Mouse (Mus musculus): ENCODE results near the gene Rasgrp2. TPM values are rescaled to one million over a fixed set of nuclear protein-coding genes. Genes with fewer than 3 reads are reported as not detected.

The Rasgrp2 gene
- polyA plus RNA-seq, 1 experiment, result 53.1 TPM

GRCm38 (mm10) chr19:6422014-6422413 is 22.9 kb downstream of the Rasgrp2 start:
- DNase-seq (ENCODE audit: low read depth), result no peak
- TF ChIP-seq CTCF (IDR thresholded peaks at IDR 0.05; ENCODE audit: borderline replicate concordance, extremely low read depth, insufficient read depth, insufficient read length), result no peak

- TF ChIP-seq CTCF (IDR thresholded peaks at IDR 0.05; ENCODE audit: borderline replicate concordance, extremely low read depth, insufficient read depth, insufficient read length), result no peak
- TF ChIP-seq POLR2A (IDR thresholded peaks at IDR 0.05; ENCODE audit: borderline replicate concordance, extremely low read depth, insufficient read depth, insufficient read length, poor library complexity, severe bottlenecking), result no peak
- no peak for DNase-seq (ENCODE audit: low read depth)
Measured at GRCm38 (mm10) chr19:6423241-6423640, 24.1 kb downstream of the Rasgrp2 start.

GRCm38 (mm10) chr19:6424137-6424881 is 25.2 kb downstream of the Rasgrp2 start:
- no peak for DNase-seq (ENCODE audit: low read depth)
- TF ChIP-seq POLR2A (IDR thresholded peaks at IDR 0.05; ENCODE audit: borderline replicate concordance, extremely low read depth, insufficient read depth, insufficient read length, poor library complexity, severe bottlenecking) (no peak), CTCF (IDR thresholded peaks at IDR 0.05; ENCODE audit: borderline replicate concordance, extremely low read depth, insufficient read depth, insufficient read length) (no peak)

GRCm38 (mm10) chr19:6425595-6425994 is 26.5 kb downstream of the Rasgrp2 start:
- DNase-seq (ENCODE audit: low read depth), result peak; percentile 86

GRCm38 (mm10) chr19:6426703-6427500 is 27.8 kb downstream of the Rasgrp2 start:
- TF ChIP-seq CTCF (IDR thresholded peaks at IDR 0.05; ENCODE audit: borderline replicate concordance, extremely low read depth, insufficient read depth, insufficient read length), result no peak
- no peak for TF ChIP-seq POLR2A (IDR thresholded peaks at IDR 0.05; ENCODE audit: borderline replicate concordance, extremely low read depth, insufficient read depth, insufficient read length, poor library complexity, severe bottlenecking)
- peak; percentile 81 for DNase-seq (ENCODE audit: low read depth)

More at GRCm38 (mm10) chr19:6425595-6425994, 26.5 kb downstream of the Rasgrp2 start:
- no peak for TF ChIP-seq CTCF (IDR thresholded peaks at IDR 0.05; ENCODE audit: borderline replicate concordance, extremely low read depth, insufficient read depth, insufficient read length)
- no peak for TF ChIP-seq POLR2A (IDR thresholded peaks at IDR 0.05; ENCODE audit: borderline replicate concordance, extremely low read depth, insufficient read depth, insufficient read length, poor library complexity, severe bottlenecking)

- no peak for TF ChIP-seq CTCF (IDR thresholded peaks at IDR 0.05; ENCODE audit: borderline replicate concordance, extremely low read depth, insufficient read depth, insufficient read length)
- no peak for TF ChIP-seq POLR2A (IDR thresholded peaks at IDR 0.05; ENCODE audit: borderline replicate concordance, extremely low read depth, insufficient read depth, insufficient read length, poor library complexity, severe bottlenecking)
- DNase-seq (ENCODE audit: low read depth), result peak; percentile 59
Measured at GRCm38 (mm10) chr19:6427653-6428434, 28.7 kb downstream of the Rasgrp2 start.

- DNase-seq (ENCODE audit: low read depth), result peak; percentile 58
- TF ChIP-seq CTCF (IDR thresholded peaks at IDR 0.05; ENCODE audit: borderline replicate concordance, extremely low read depth, insufficient read depth, insufficient read length) (peak; percentile 23; the same call in 1 of the 2 replicates), POLR2A (IDR thresholded peaks at IDR 0.05; ENCODE audit: borderline replicate concordance, extremely low read depth, insufficient read depth, insufficient read length, poor library complexity, severe bottlenecking) (no peak)
Measured at GRCm38 (mm10) chr19:6428501-6429200, 29.5 kb downstream of the Rasgrp2 start.

- TF ChIP-seq POLR2A (IDR thresholded peaks at IDR 0.05; ENCODE audit: borderline replicate concordance, extremely low read depth, insufficient read depth, insufficient read length, poor library complexity, severe bottlenecking) (no peak), CTCF (IDR thresholded peaks at IDR 0.05; ENCODE audit: borderline replicate concordance, extremely low read depth, insufficient read depth, insufficient read length) (no peak)
- peak; percentile 54 for DNase-seq (ENCODE audit: low read depth)
Measured at GRCm38 (mm10) chr19:6443016-6443415, 43.9 kb downstream of the Rasgrp2 start.

- no peak for TF ChIP-seq POLR2A (IDR thresholded peaks at IDR 0.05; ENCODE audit: borderline replicate concordance, extremely low read depth, insufficient read depth, insufficient read length, poor library complexity, severe bottlenecking)
- no peak for TF ChIP-seq CTCF (IDR thresholded peaks at IDR 0.05; ENCODE audit: borderline replicate concordance, extremely low read depth, insufficient read depth, insufficient read length)
- DNase-seq (ENCODE audit: low read depth), result peak; percentile 96
Measured at GRCm38 (mm10) chr19:6445761-6446423, 46.8 kb downstream of the Rasgrp2 start.

GRCm38 (mm10) chr19:6446736-6447437 is 47.7 kb downstream of the Rasgrp2 start:
- peak; percentile 63 for DNase-seq (ENCODE audit: low read depth)
- TF ChIP-seq POLR2A (IDR thresholded peaks at IDR 0.05; ENCODE audit: borderline replicate concordance, extremely low read depth, insufficient read depth, insufficient read length, poor library complexity, severe bottlenecking) (no peak), CTCF (IDR thresholded peaks at IDR 0.05; ENCODE audit: borderline replicate concordance, extremely low read depth, insufficient read depth, insufficient read length) (no peak)

All from brain, embryonic 14.5 days (tissue).